Mouse (Mus musculus): ENCODE data around the gene Npl. TPM values are rescaled to one million over a fixed set of nuclear protein-coding genes. Genes with fewer than 3 reads are reported as not detected.

Npl gene
- total and polyA plus RNA-seq, 2 experiments from 2014 or later = 11.6 to 12.3 TPM

GRCm38 (mm10) chr1:153456137-153456536 lies 93.7 kb downstream of the Npl start:
- Histone ChIP-seq H3K4me1 (ENCODE audit: insufficient read depth, low read length) (no peaks in the 10 kb centered on the region), H3K9me3 (ENCODE audit: low read length) (no peaks in the 10 kb centered on the region), H3K9ac (replicated peaks; ENCODE audit: low read length, poor library complexity, severe bottlenecking) (no peak overlapping the region), H3K36me3 (ENCODE audit: insufficient read depth, low read length) (peaks cover 36% of the 10 kb centered on the region), H3K27me3 (ENCODE audit: insufficient read depth, low read length) (no peaks in the 10 kb centered on the region), H3K4me3 (ENCODE audit: low read depth, low read length) (no peak overlapping the region), H3K4me2 (ENCODE audit: low read depth, low read length, poor library complexity, severe bottlenecking) (no peak overlapping the region), H3K27ac (ENCODE audit: low read depth, low read length) (no peak overlapping the region)
- 90% methylated on average over 5 of the region's 5 CpGs for WGBS
- no peak for TF ChIP-seq CTCF (IDR thresholded peaks at IDR 0.05)
- no peak for ATAC-seq (ENCODE audit: low FRiP score)
- no peak for DNase-seq (ENCODE audit: low spot score)

GRCm38 (mm10) chr1:153453146-153453642 lies 96.7 kb downstream of the Npl start:
- no peak for TF ChIP-seq CTCF (IDR thresholded peaks at IDR 0.05)
- Histone ChIP-seq H3K4me1 (ENCODE audit: insufficient read depth, low read length) (no peaks in the 10 kb centered on the region), H3K36me3 (ENCODE audit: insufficient read depth, low read length) (peaks cover 18% of the 10 kb centered on the region), H3K27ac (ENCODE audit: low read depth, low read length) (no peak overlapping the region), H3K4me3 (ENCODE audit: low read depth, low read length) (no peak overlapping the region), H3K9me3 (ENCODE audit: low read length) (no peaks in the 10 kb centered on the region), H3K9ac (replicated peaks; ENCODE audit: low read length, poor library complexity, severe bottlenecking) (no peak overlapping the region), H3K4me2 (ENCODE audit: low read depth, low read length, poor library complexity, severe bottlenecking) (no peak overlapping the region), H3K27me3 (ENCODE audit: insufficient read depth, low read length) (no peaks in the 10 kb centered on the region)
- ATAC-seq (ENCODE audit: low FRiP score) (no peak), DNase-seq (ENCODE audit: low spot score) (no peak)
- WGBS = 84% methylated on average over 3 of the region's 3 CpGs

Other genes with a start within 250 kb of the Npl start
- 40.6 and 46.1 TPM in 2 replicates for gene Lamc1, start 217.3 kb downstream of the Npl start, total RNA-seq (2014; rRNA removed)
- 11.5 and 12.0 TPM in 2 replicates for gene Lamc1, start 217.3 kb downstream of the Npl start, polyA plus RNA-seq (2015; fragmentation: Nextera tagmentation; extraction: Ambion mirVana)
- 0.93 and 2.6 TPM in 2 replicates for gene Shcbp1l, start 124.9 kb downstream of the Npl start, total RNA-seq (2014; rRNA removed)
- gene Shcbp1l, start 124.9 kb downstream of the Npl start, polyA plus RNA-seq (2015; fragmentation: Nextera tagmentation; extraction: Ambion mirVana) = 1.2 and 1.3 TPM in 2 replicates
- 53.7 and 134 TPM in 2 replicates for gene Dhx9, start 62.4 kb downstream of the Npl start, total RNA-seq (2014; rRNA removed)
- gene Dhx9, start 62.4 kb downstream of the Npl start, polyA plus RNA-seq (2015; fragmentation: Nextera tagmentation; extraction: Ambion mirVana) = 20.3 and 30.0 TPM in 2 replicates
- gene Rgs8, start 103.0 kb upstream of the Npl start, total RNA-seq (2014; rRNA removed) = 40.7 and 68.0 TPM in 2 replicates
- gene Rgs8, start 103.0 kb upstream of the Npl start, polyA plus RNA-seq (2015; fragmentation: Nextera tagmentation; extraction: Ambion mirVana) = 31.1 and 32.1 TPM in 2 replicates
- 7.2 and 7.6 TPM in 2 replicates for gene Rgs16, start 190.3 kb upstream of the Npl start, total RNA-seq (2014; rRNA removed)
- gene Rgs16, start 190.3 kb upstream of the Npl start, polyA plus RNA-seq (2015; fragmentation: Nextera tagmentation; extraction: Ambion mirVana) = 9.7 and 10.7 TPM in 2 replicates
- gene Rnasel, start 199.4 kb upstream of the Npl start, total RNA-seq (2014; rRNA removed) = 22.1 and 29.3 TPM in 2 replicates
- gene Rnasel, start 199.4 kb upstream of the Npl start, polyA plus RNA-seq (2015; fragmentation: Nextera tagmentation; extraction: Ambion mirVana) = 15.7 and 17.4 TPM in 2 replicates

Data from midbrain, postnatal 0 days (tissue).